Mouse (Mus musculus): Measurements from ENCODE around the gene Exoc6b.
"Not testable (repeated sequence)": the region's sequence is repeated elsewhere in the genome, so short reads cannot be mapped to it uniquely, and the experiment has no call there.

The Exoc6b gene

GRCm38 (mm10) chr6:85069023-85069985, at the start of gene Exoc6b:
Exoc6b (minus strand) TSS chr6:85069513.
- DNase-seq (ENCODE audit: low read depth, low spot score) = peak; percentile 81

DNA sequence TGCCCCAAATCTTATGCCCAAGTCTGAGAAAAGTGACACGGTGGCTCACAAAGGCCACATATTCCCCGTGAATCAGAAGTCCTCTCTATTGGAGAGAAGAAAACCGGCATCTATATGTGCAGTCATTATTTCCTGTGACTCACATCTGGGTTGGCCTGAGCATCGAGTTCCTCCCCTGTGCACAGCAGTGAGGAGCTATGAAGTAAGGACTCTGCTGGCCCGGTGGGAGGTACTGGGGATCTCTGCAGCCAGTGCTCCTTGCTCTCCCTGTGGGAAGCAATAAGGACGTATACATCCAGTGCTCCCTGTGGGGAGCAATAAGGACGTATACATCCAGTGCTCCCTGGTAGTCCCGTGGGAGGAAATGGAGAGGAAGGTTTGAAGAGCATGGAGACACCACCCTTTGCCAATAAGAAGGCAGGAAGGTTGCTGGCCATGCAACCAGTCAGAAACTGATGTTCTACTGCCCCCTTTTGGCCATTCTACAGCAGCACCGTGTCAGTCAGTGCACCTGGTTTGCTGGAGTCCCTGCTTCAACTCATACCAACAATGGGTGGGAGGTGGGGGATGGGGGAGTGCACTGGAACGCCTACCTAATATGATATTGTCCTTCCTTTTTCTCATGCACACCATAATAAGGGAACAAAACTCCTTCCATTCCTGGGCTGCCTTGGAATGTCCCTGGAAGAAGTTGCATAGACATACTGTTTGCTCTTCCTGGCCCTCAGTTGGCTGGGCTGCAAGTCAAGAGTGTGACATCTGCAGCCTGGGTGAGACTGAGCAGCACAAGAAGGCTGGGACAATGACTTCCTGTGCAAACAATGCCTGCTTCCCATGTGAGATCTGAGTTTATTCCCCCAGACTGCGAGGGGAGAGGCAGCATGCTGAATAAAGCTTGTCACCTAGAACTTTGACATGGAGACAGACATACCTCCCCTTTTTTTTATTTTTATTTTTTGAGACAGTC, 48.5 kb upstream of the Exoc6b start:
- DNase-seq (ENCODE audit: low read depth, low spot score) = peak; percentile 89

GRCm38 (mm10) chr6:85105033-85105615, 35.8 kb upstream of the Exoc6b start:
- no peak for DNase-seq (ENCODE audit: low read depth, low spot score)

DNA sequence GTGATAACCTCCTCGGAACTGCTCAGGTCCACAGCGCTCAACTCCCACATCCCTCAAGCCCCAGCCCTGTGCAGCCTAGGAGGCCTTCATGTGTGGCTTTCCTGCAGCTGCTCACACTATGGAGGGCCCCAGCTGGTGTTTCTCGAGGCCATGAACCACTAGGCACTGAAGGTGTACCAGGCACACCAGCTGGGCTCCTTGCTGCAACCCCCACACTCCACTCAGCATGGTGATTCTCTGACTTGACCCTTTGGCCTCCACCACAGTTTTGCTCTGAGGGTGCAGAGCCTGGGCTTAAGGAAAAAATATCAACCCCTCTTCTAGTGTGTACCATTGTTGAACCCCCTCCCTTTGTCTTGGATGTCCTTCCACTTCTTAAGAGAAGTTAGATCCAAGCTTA, 34.0 kb upstream of the Exoc6b start:
- DNase-seq (ENCODE audit: low read depth, low spot score) = no peak

DNA sequence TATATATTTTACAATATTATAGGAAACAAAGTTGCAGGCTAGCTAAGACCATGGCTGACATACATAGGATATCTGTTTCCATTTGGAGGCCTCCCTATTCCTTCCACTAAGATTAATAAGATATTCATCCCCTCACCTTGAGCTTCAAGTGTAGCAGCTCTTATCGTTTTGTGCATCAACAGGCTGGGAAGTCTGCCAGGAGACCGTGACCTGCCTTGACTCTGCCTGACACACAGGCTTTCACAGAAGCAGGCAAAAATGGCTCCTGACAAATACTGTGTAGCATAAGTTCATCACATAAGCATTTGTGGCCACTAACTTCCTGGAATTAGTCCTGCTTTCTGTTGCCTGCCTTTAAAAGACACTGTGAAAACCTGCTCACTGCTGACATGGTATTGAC, 27.1 kb upstream of the Exoc6b start:
- DNase-seq (ENCODE audit: low read depth, low spot score) = peak; percentile 29

GRCm38 (mm10) chr6:85087425-85087824, 18.1 kb upstream of the Exoc6b start:
- DNase-seq (ENCODE audit: low read depth, low spot score) = peak; percentile 80

DNA sequence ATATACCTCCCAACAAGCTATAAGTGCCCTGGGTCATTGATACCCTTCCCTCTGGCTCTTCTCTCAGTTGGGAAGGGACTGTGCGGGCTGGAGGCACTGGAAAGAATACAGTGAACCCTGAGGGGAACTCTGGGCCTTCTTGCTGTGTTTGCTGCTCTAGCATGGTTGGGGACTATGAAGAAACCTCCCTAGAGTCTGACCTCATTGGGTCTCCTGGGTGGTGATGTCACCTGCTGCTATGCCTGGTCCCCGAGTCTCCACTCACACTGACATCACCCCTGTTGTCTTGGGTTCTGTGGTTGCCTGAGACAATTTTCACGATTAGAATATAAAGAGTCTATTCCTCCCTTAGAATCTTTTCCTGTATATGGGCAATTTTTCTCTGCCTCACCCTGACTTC, 17.3 kb upstream of the Exoc6b start:
- DNase-seq (ENCODE audit: low read depth, low spot score) = peak; percentile 31

DNA sequence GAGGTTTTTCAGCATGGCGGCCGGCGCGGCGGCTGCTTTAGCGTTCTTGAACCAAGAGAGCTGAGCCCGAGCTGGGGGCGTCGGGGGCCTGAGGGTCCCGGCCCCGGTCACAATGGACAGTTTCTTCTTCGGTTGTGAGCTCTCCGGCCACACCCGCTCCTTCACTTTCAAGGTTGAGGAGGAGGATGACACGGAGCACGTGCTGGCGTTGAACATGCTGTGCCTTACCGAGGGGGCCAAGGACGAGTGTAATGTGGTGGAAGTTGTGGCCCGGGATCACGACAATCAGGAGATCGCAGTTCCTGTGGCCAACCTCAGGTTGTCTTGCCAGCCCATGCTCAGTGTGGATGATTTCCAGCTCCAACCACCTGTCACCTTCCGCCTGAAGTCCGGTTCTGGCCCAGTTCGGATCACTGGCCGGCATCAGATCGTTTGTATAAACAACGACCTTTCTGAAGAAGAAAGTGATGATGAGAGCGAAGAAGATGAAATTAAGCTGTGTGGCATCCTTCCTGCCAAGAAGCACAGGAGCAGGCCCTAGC, 6.9 kb upstream of the Exoc6b start:
- DNase-seq (ENCODE audit: low read depth, low spot score) = not testable (repeated sequence)

DNA sequence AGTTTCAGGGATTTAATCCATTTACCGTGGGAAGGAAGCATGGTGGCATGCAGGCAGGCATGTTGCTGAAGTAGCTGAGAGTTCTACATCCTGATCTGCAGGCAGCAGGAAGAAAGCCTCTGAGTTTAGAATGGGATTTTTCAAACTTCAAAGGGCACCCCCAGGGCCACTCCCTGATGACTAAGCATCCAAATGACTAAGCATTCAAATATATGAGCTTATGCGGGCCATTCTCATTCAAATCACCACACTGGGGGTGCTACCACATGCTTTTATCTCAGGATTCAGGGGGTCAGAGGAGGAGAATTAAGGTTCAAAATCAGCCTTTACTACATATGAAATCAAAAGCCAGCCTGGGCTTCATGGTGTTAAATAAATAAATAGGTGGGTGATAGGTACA, 5.7 kb upstream of the Exoc6b start:
- DNase-seq (ENCODE audit: low read depth, low spot score) = peak; percentile 79

- DNase-seq (ENCODE audit: low read depth, low spot score) = peak; percentile 57
These were observed 841 bp downstream of the Exoc6b start for GRCm38 (mm10) chr6:85068322-85069022.

DNA sequence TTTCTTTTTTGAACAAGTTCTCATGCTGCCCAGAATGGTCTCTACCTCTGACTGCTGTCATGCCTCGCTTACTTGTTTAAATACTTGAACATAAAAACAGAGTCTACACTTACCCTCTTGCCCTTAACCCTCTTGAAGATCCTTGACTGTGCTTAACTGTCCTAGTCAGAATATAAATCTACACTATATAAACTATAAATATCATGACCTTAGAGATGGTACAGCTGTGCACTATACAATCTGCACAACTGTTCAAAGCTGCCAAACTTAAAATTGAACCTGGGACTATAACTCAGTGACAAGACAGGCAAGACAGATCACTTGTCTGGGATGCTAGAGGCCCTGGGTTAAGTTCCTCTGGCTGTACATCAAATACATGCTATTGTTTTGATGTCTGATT, 11.7 kb downstream of the Exoc6b start:
- DNase-seq (ENCODE audit: low read depth, low spot score) = no peak

DNA sequence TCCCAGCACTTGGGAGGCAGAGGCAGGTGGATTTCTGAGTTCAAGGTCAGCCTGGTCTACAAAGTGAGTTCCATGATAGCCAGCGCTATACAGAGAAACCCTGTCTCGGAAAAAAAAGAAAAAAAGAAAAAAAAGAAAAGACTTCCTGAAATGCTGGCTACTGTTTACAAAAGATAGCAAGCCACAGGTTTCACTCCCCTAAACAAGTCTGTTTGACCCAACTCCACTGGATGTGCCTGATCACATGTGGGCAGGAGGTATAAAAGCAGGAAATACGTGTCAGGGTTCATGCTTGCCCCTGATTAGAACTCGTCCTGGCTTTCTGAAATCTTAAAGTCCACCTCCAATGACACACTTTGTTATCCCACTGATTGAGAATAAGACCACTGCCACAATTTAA, 18.2 kb downstream of the Exoc6b start:
- no peak for DNase-seq (ENCODE audit: low read depth, low spot score)

- DNase-seq (ENCODE audit: low read depth, low spot score) = no peak
These were observed 22.8 kb downstream of the Exoc6b start for GRCm38 (mm10) chr6:85046531-85046930.

GRCm38 (mm10) chr6:85044621-85045152, 24.6 kb downstream of the Exoc6b start:
- DNase-seq (ENCODE audit: low read depth, low spot score) = no peak

DNA sequence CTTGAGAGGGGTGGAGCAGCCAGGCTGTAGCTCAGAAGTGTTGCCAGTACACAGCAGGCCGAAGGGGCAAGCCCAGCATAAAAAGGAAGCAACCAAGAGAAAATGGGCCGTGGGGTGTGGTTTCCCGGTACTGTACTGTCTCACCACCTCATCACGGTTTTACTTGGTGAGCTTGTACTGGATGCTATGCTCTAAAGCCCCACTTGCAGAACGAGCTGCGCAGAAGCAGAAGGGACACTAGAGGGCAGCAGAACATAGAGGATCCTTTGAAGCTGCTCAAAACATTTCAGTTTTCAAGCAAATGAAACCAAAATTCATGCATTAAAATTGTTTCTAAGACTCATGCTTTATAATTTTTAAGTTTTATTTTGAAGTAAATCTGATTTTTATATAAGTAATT, 31.6 kb downstream of the Exoc6b start:
- peak; percentile 92 for DNase-seq (ENCODE audit: low read depth, low spot score)

DNA sequence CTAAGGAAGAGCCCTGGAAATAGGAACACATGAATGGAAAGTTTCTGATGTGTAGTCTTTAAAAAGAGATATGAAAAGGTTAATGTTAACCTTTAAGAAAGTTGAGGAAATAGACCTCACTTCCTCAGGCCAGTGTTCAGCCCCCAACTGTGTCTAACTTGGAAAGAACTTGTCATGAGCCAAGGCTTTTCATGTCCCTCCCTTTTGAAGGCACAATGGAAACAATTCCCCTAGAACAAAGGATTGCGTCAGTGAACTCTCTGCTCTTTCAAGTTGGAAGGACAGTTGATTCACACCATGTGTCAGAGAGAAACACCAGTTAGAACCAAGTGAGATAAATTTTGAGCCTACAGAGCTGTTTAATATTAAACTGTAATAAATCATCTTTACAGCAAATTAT, 39.6 kb downstream of the Exoc6b start:
- DNase-seq (ENCODE audit: low read depth, low spot score) = peak; percentile 27

DNA sequence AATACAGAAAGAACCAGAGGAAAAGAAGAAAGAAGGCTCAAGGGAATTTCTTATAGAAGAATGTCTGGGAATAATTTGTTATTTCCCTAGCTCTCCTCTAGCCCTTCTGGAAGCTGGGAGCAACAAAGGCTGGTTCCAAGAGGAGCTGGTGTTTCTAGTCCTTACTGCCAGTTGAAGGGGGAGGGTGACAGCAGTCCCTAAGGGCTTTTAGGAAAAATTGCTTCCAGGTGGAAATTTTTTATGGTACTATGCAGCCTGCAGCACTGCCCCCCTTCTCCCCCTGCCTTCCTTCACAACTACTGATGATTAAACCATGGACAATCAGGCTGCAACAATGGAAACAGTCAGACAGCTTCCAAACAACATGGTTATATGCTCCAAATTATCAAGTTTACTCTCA, 44.9 kb downstream of the Exoc6b start:
- DNase-seq (ENCODE audit: low read depth, low spot score) = peak; percentile 51

DNA sequence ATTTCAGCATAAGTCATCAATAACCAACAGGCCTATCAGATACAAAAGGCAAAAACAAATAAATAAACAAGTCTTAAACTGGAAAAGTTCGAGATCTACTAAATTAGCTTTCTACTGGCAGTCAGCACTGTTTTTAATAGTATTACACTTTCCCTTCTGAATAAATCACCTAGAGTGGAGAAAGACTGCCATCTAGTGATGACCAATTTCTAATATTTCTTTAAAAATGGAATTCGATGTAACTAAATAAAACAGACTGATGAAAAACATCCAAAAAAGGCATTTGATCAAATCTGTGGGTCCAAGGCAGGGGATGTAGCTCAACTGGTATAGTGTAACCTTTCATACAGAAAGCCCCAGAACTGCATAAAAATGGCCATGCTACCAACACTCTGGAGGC, 52.3 kb downstream of the Exoc6b start:
- DNase-seq (ENCODE audit: low read depth, low spot score) = peak; percentile 74

- peak; percentile 77 for DNase-seq (ENCODE audit: low read depth, low spot score)
These were observed 55.4 kb downstream of the Exoc6b start for GRCm38 (mm10) chr6:85013906-85014305.

DNA sequence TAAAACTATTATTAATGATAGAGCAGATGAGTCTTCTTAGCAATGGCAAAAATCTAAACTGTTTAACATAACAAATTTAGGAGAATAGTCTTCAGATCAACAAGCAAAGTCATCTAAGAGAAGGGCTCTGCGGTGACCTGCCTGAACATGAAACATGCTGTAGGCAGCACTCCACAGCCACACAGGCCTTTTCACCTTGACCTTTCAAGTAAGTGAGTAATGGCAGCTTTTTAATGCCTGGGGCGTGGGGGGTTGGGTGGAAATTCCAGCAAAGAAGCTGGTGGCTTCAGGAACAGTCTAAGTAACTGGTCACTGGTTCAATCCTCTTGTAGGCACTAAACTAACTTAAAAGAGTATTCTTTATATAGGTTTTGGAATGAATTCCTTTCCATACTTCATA, 58.9 kb downstream of the Exoc6b start:
- peak; percentile 21 for DNase-seq (ENCODE audit: low read depth, low spot score)

- no peak for DNase-seq (ENCODE audit: low read depth, low spot score)
These were observed 73.9 kb downstream of the Exoc6b start for GRCm38 (mm10) chr6:84995418-84995817.

All from 3T3-L1 (cell line).